Mouse (Mus musculus) CD4-positive naive resting alpha-beta T cell, adult 76 days (primary cell): Measurements from ENCODE around the gene Klhl23. TPM values are rescaled to one million over a fixed set of nuclear protein-coding genes. Genes with fewer than 3 reads are reported as not detected.

Source experiments
- total RNA-seq: library from RNA; stranded (reverse); gene quantifications from one replicate; pipeline ENCODE4 v1.2.4, GENCODE M21; 2023

Klhl23 gene
- not detected for total RNA-seq

DNA sequence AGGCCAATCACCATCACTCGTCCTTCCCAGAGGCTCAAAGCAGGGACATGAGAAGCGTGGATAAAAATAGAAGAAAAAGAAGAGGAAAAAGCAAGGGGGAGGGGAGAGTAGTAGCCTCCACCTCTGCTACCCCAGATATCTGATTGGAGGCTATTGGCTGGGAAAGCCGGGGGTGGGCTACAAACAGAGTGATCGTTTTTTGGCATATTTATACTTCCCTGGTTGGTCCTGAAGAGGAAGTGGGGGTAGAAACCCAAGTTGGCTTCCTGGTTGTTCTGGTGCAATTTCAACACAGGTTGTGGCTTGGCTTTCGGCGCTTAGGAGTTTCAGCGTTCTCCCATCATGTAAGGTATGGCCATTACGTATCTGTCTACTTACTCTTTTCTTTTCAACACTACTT, at the start of gene Klhl23:
Klhl23 (plus strand) TSS at position 234 of the 400 bp plus-strand sequence.

DNA sequence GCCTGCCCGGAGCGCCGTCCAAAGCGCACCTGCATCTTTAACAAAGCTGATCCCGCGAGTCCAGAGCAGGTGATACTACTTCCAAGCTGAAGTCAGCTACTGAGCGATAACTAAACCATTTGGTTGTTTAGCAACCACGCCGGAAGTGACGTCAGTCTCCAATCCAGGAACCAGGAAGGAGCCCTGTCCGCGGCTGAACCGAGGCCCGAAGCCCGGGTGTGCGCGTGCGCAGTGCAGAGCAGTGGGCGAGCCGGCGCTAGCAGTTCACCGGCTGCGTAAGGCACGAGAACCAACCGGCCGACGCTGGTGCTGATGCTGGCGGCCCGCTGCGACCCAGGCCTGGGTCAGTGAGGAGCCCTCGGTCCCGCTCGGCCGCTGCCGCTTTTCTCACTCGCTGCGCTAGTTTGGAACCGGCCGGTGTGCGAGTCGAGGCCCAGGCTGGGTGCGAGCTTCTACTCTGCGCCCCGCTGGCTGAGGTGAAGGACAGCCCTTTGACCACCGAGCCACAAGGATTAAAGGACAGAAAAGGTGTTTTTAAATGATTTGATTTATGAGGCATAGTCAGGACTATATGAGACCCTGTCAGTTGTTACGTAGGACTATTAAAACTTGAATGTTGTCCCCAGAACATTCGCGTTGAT, 32.2 kb upstream of the Klhl23 start, which contains the start of the genes Ccdc173 and Phospho2:
Ccdc173 (minus strand) TSS at position 147 of the 641 bp plus-strand sequence.
Phospho2 (plus strand) TSS at position 195 of the 641 bp plus-strand sequence.

DNA sequence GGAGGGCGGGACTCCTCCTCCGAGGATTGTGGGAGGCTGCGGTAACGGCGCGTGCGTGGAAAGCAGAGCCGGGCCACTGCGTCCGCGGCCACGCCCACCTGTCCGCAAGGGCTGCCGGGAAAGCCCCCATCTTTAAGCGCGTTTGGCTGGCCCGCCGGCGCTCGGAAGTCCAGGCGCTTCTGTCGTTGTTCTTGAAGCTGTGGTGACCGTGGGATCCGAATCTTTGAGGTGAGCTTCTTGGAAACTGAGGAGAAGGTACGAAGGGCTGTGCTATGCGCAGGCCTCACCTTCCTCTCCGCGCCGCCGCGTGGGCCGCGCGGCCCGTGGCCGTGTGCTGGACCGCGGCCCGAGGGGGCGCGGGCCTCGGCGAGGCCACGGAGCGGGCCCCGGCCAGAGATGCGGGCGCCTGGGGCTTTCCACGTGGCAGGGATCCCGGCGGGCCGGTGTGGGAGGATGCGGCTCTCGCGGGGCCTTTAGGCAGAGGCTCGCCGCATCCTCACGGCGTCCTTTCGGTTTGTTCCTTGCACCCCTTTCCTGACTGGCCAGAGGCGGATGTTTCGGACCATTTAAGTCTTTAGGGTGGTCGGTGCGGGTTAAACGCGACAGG, 39.8 kb downstream of the Klhl23 start, which contains the start of gene Ssb:
Ssb (plus strand) TSS at position 78 of the 607 bp plus-strand sequence.

GRCm38 (mm10) chr2:69885451-69886305, 63.9 kb downstream of the Klhl23 start, which contains the start of gene Mettl5:
Gene Mettl5 (minus strand): TSS chr2:69885615.

Other genes starting within 250 kb of the Klhl23 start
- not detected for gene Lrp2, start 235.9 kb upstream of the Klhl23 start, total RNA-seq
- not detected for gene Bbs5, start 174.8 kb upstream of the Klhl23 start, total RNA-seq
- not detected for gene Klhl41, start 151.8 kb upstream of the Klhl23 start, total RNA-seq
- 14.1 TPM for gene Fastkd1, start 108.4 kb upstream of the Klhl23 start, total RNA-seq
- 118 TPM for gene Ppig, start 99.4 kb upstream of the Klhl23 start, total RNA-seq
- gene Ccdc173, start 32.4 kb upstream of the Klhl23 start, total RNA-seq, result 2.6 TPM
- gene Phospho2, start 32.3 kb upstream of the Klhl23 start, total RNA-seq, result 18.3 TPM
- 174 TPM for gene Ssb, start 39.6 kb downstream of the Klhl23 start, total RNA-seq
- 13.2 TPM for gene Mettl5, start 63.7 kb downstream of the Klhl23 start, total RNA-seq
- 74.1 TPM for gene Ubr3, start 75.3 kb downstream of the Klhl23 start, total RNA-seq
- 0.29 TPM for gene Myo3b, start 217.2 kb downstream of the Klhl23 start, total RNA-seq